Mouse (Mus musculus) forebrain, embryonic 11.5 days (tissue): ENCODE data around the gene Ccdc82. TPM values are rescaled to one million over a fixed set of nuclear protein-coding genes. Genes with fewer than 3 reads are reported as not detected.

Experiments
- ATAC-seq: fragments of 200-750 bp; cut with Nextera tagmentation; replicated peaks from 2 replicates; pipeline ENCODE4 v1.8.0; 2017; ENCODE audit warnings: moderate TSS enrichment; ENCODE audit not compliant: low FRiP score
- DNase-seq: peaks from one replicate; pipeline ENCODE4 v3.0.0-alpha.2; 2017; ENCODE audit warnings: low spot score
- H3K27ac ChIP-seq: fragments of 300-500 bp; sonication (generic); 2 replicates; pipeline ENCODE4 v1.5.1; 2014; ENCODE audit warnings: low read depth, low read length
- H3K27me3 ChIP-seq: fragments of 300-500 bp; sonication (generic); 2 replicates; pipeline ENCODE4 v1.6.1; 2014; ENCODE audit warnings: mild to moderate bottlenecking, low read length, mixed read lengths; ENCODE audit not compliant: control insufficient read depth, insufficient read depth
- H3K36me3 ChIP-seq: fragments of 300-500 bp; sonication (generic); 2 replicates; pipeline ENCODE4 v1.6.1; 2014; ENCODE audit warnings: mild to moderate bottlenecking, low read length, moderate library complexity, mixed read lengths; ENCODE audit not compliant: control insufficient read depth, insufficient read depth
- H3K4me1 ChIP-seq: fragments of 300-500 bp; sonication (generic); replicated peaks from 2 replicates; pipeline ENCODE4 v1.6.1; 2014; ENCODE audit warnings: low read length, mixed read lengths; ENCODE audit not compliant: control insufficient read depth, insufficient read depth
- H3K4me2 ChIP-seq: fragments of 300-500 bp; sonication (generic); 2 replicates; pipeline ENCODE4 v1.6.1; 2014; ENCODE audit warnings: low read depth, mild to moderate bottlenecking, low read length, moderate library complexity, mixed read lengths; ENCODE audit not compliant: severe bottlenecking
- H3K4me3 ChIP-seq: fragments of 300-500 bp; sonication (generic); 2 replicates; pipeline ENCODE4 v1.5.1; 2014; ENCODE audit warnings: low read depth, low read length
- H3K9ac ChIP-seq: fragments of 300-500 bp; sonication (generic); 2 replicates; pipeline ENCODE4 v1.6.1; 2014; ENCODE audit warnings: low read length
- H3K9me3 ChIP-seq: fragments of 300-500 bp; sonication (generic); 2 replicates; pipeline ENCODE4 v1.6.1; 2016; ENCODE audit warnings: low read length, mixed read lengths; ENCODE audit not compliant: control insufficient read depth
- WGBS: fragments of 180-500 bp; shearing (Covaris S2); extraction: QIAGEN DNeasy Blood & Tissue Kit; methylation state at CpG from one replicate; pipeline ENCODE4 v1.1.7; 2014; 5-methylcytosine and 5-hydroxymethylcytosine counted together
- polyA plus RNA-seq: library from polyadenylated mRNA; unstranded; fragments of >200 nt; fragmentation: Nextera tagmentation; extraction: Ambion mirVana; gene quantifications from 2 replicates; pipeline ENCODE4 v1.2.1, GENCODE M21; 2014

Ccdc82 gene
- polyA plus RNA-seq, 1 experiment from 2014 or later = 10.9 TPM

DNA sequence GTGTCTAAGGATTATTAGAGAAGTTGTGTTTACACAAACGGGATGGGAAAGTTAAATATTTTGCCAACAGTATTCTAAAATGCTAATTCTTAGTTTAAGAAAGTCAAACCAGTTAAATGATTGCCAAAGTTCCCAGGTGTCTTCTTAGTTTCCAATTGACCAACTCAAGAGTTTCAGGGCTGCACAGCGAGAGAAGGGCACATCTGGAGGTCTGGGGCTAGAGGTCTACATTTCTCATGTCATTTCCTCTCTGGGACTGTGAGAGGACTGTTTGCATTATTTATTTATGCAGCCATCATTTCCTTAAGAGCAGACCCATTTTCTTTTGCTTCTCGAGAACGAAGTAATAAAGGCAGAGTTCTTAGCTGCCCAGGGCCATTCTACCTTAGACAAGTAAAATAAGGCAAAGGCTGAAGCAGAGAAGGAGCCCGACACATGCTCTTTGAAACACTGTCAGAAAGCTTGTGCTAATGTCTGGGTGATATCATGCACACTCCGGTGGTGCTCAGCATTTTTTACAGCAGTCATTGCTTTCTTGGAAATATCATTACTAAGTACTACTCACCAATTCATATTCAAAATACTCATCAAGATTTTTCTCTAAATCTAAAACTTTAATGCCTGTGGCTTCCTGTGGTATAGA lies 55.5 kb downstream of the Ccdc82 start:
- no peak for ATAC-seq
- Histone ChIP-seq H3K36me3 (no peaks in the 10 kb centered on the region), H3K9me3 (no peaks in the 10 kb centered on the region), H3K9ac (no peak overlapping the region), H3K4me2 (no peak overlapping the region), H3K4me1 (peaks cover 31% of the 10 kb centered on the region), H3K4me3 (no peak overlapping the region), H3K27me3 (no peaks in the 10 kb centered on the region), H3K27ac (no peak overlapping the region)
- WGBS = 68% methylated on average over 6 of the region's 6 CpGs
- no peak for DNase-seq

DNA sequence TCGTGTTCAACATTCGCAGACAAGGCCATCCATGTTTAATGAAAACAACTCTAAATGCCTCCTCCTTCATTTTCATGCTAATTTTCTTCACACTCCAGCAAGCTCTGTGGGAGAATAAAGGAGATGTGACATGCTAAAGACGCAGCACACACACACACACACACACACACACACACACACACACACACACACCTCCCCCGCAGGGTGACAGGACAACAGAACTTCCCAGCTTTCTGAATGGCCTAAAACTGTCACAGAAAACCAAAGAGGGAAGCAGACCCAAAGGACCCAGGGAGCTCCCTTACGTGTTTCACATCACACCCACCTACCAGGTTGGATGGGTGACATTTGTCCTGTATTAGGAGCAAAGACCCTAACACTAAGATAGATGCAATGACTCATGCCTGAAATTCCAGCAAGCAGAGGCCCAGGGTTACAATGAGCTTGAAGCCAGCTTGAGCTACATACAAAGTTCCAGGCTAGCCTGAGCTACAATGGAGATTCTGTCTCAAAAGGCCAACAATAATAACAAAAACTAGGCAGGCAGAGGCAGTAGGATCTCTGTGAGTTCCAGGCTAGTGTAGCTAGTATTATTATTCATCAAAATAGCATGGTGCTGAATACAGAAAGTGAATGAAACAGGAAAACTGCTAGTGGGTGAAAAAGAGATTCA lies 56.5 kb downstream of the Ccdc82 start:
- H3K4me1 ChIP-seq = peaks cover 31% of the 10 kb centered on the region
- ATAC-seq (peak; percentile 63), DNase-seq (peak; percentile 67)
- no peak overlapping the region for H3K9ac ChIP-seq
- no peak overlapping the region for H3K4me2 ChIP-seq
- H3K27me3 ChIP-seq = no peaks in the 10 kb centered on the region
- H3K4me3 ChIP-seq = no peak overlapping the region
- 29% methylated on average over 5 of the region's 5 CpGs for WGBS
- no peaks in the 10 kb centered on the region for H3K9me3 ChIP-seq
- no peak overlapping the region for H3K27ac ChIP-seq
- H3K36me3 ChIP-seq = no peaks in the 10 kb centered on the region

DNA sequence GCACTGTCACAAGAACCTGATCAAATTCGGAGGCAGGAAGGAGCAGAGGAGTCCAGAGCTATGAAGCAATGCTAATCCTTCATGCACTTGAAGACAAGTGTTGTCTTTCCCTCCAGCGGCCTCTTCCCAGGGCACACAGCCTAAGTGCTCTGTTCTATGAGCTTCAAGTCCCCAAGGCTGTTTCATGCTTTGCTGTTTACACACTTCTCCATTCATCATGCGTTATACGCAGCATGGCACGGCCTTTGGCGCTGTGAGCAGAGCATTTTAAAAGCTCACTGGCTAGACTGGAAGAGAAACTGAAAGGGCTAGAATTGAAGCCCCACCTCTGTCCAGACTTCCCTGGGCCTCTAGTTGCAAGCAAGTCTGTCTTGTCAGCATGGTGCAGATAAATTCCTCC lies 57.2 kb downstream of the Ccdc82 start:
- Histone ChIP-seq H3K9me3 (no peaks in the 10 kb centered on the region), H3K4me2 (no peak overlapping the region), H3K36me3 (no peaks in the 10 kb centered on the region), H3K27ac (no peak overlapping the region), H3K27me3 (no peaks in the 10 kb centered on the region), H3K4me1 (peaks cover 26% of the 10 kb centered on the region), H3K4me3 (no peak overlapping the region), H3K9ac (no peak overlapping the region)
- no peak for ATAC-seq
- DNase-seq = no peak
- 71% methylated on average over 6 of the region's 6 CpGs for WGBS

- no peak overlapping the region for H3K4me2 ChIP-seq
- H3K4me1 ChIP-seq = peaks cover 15% of the 10 kb centered on the region; the same call in 1 of the 2 replicates
- H3K9me3 ChIP-seq = no peaks in the 10 kb centered on the region
- DNase-seq (no peak), ATAC-seq (no peak)
- no peak overlapping the region for H3K4me3 ChIP-seq
- H3K27ac ChIP-seq = no peak overlapping the region
- 89% methylated on average over 3 of the region's 3 CpGs for WGBS
- no peak overlapping the region for H3K9ac ChIP-seq
- H3K36me3 ChIP-seq = no peaks in the 10 kb centered on the region
- H3K27me3 ChIP-seq = no peaks in the 10 kb centered on the region
These were observed 59.7 kb downstream of the Ccdc82 start for GRCm38 (mm10) chr9:13306471-13306870.

DNA sequence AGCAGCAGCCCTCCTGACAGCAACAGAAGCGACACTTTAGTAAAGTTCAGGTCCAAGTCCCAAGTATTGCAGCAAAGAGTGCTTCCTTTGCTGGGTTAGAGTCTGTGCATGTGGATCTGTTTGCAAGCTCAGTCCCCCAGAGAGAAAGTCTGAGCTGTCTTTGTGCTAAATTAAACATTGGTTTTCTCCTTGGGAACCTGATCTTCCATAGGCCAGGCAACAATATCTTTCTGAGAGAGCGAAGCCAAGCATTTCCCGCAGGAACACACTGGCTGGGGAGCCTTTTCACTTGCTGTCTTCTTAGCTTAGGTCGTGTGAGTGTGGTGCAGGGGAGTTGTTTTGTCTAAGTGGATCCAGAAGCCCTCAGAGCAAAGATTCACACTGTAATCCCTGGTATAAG lies 60.5 kb downstream of the Ccdc82 start:
- Histone ChIP-seq H3K9me3 (no peaks in the 10 kb centered on the region), H3K4me1 (peaks cover 8% of the 10 kb centered on the region; the same call in 1 of the 2 replicates), H3K9ac (no peak overlapping the region), H3K27ac (no peak overlapping the region), H3K36me3 (no peaks in the 10 kb centered on the region), H3K4me3 (no peak overlapping the region), H3K27me3 (no peaks in the 10 kb centered on the region), H3K4me2 (no peak overlapping the region)
- 56% methylated on average over 4 of the region's 4 CpGs for WGBS
- DNase-seq (no peak), ATAC-seq (no peak)

DNA sequence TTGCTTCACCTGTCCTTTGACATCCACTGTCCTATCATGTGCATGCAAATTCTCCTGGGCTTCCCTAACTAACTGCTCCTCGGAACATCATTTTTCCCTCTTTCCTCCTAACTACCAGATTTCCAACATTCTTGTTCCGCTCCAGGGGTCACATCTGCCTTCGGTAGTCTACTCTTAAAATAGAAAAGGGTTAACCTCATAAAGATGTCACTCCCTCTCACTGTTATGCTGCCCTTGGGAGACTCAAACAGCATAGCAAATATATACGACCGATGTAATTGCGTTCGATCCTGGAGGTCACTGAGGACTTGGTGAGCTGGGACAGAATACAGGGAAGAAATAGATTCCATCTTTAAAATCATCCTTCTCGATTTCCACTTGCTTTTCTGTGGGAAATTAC lies 62.0 kb downstream of the Ccdc82 start:
- Histone ChIP-seq H3K9ac (no peak overlapping the region), H3K27me3 (no peaks in the 10 kb centered on the region), H3K4me1 (peaks cover 4% of the 10 kb centered on the region; the same call in 1 of the 2 replicates), H3K27ac (no peak overlapping the region), H3K4me2 (no peak overlapping the region), H3K9me3 (no peaks in the 10 kb centered on the region), H3K36me3 (no peaks in the 10 kb centered on the region), H3K4me3 (no peak overlapping the region)
- DNase-seq = no peak
- no peak for ATAC-seq
- WGBS = 90% methylated on average over 8 of the region's 8 CpGs

- WGBS = 76% methylated on average over 7 of the region's 7 CpGs
- Histone ChIP-seq H3K4me2 (no peak overlapping the region), H3K27ac (no peak overlapping the region), H3K27me3 (no peaks in the 10 kb centered on the region), H3K9ac (no peak overlapping the region), H3K36me3 (no peaks in the 10 kb centered on the region), H3K4me1 (no peaks in the 10 kb centered on the region), H3K4me3 (no peak overlapping the region), H3K9me3 (no peaks in the 10 kb centered on the region)
- no peak for ATAC-seq
- DNase-seq = no peak
These were observed 63.1 kb downstream of the Ccdc82 start for GRCm38 (mm10) chr9:13309807-13310206.

DNA sequence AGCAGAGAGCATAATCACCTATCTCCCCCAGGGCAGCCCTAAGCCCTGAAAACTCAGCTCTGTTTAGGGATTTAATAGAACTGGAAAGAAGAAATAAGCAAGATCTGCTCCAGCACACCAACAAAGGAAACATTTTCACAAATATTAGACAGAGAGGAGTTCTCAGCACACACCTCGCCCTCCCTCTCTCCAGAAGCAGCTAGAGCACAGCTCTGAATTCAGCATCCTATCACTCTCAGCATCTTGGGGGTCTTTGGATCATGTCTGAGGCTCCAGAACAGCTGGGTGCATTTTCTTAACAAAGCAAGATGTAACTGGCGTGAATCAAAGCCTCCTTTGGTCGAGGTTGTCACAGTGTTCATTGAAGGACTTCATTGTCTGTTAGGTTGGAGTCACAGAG lies 63.5 kb downstream of the Ccdc82 start:
- Histone ChIP-seq H3K27me3 (no peaks in the 10 kb centered on the region), H3K27ac (no peak overlapping the region), H3K9ac (no peak overlapping the region), H3K4me3 (no peak overlapping the region), H3K4me1 (no peaks in the 10 kb centered on the region), H3K36me3 (no peaks in the 10 kb centered on the region), H3K9me3 (no peaks in the 10 kb centered on the region), H3K4me2 (no peak overlapping the region)
- no peak for ATAC-seq
- WGBS = 32% methylated on average over 3 of the region's 3 CpGs
- DNase-seq = no peak

GRCm38 (mm10) chr9:13311094-13311493 lies 64.3 kb downstream of the Ccdc82 start:
- H3K9me3 ChIP-seq = no peaks in the 10 kb centered on the region
- ATAC-seq (no peak), DNase-seq (no peak)
- H3K27ac ChIP-seq = no peak overlapping the region
- no peak overlapping the region for H3K4me2 ChIP-seq
- no peaks in the 10 kb centered on the region for H3K36me3 ChIP-seq
- H3K4me3 ChIP-seq = no peak overlapping the region
- no peak overlapping the region for H3K9ac ChIP-seq
- H3K27me3 ChIP-seq = no peaks in the 10 kb centered on the region
- whole genome bisulfite sequencing = 67% methylated on average over 2 of the region's 2 CpGs
- H3K4me1 ChIP-seq = no peaks in the 10 kb centered on the region
